Mouse (Mus musculus) adrenal gland, adult 2 months (tissue): ENCODE measurements around the gene Cdh19. TPM values are rescaled to one million over a fixed set of nuclear protein-coding genes. Genes with fewer than 3 reads are reported as not detected.

Source experiments
- DNase-seq: peaks from one replicate; pipeline ENCODE4 v3.0.0; 2021
- long read RNA-seq: library from polyadenylated mRNA; stranded (forward); transcript quantifications from one replicate; pipeline ENCODE4 v2.0.0, GENCODE M21; 2021
- polyA plus RNA-seq: library from polyadenylated mRNA; depleted of rRNA; stranded (reverse); fragments of >200 nt; gene quantifications from 2 replicates; pipeline ENCODE4 v1.2.3, GENCODE M21; 2012; rRNA removed
- total RNA-seq, 2 experiments: library from RNA; stranded (reverse); gene quantifications; 2 replicates each; pipeline ENCODE4 v1.2.3; 2021

Cdh19 gene
- total RNA-seq (1 to 10 TPM; 1.4 to 4.2 TPM), polyA plus RNA-seq (0.07 and 0.08 TPM in 2 replicates)
- long read RNA-seq = 0 reads

DNA sequence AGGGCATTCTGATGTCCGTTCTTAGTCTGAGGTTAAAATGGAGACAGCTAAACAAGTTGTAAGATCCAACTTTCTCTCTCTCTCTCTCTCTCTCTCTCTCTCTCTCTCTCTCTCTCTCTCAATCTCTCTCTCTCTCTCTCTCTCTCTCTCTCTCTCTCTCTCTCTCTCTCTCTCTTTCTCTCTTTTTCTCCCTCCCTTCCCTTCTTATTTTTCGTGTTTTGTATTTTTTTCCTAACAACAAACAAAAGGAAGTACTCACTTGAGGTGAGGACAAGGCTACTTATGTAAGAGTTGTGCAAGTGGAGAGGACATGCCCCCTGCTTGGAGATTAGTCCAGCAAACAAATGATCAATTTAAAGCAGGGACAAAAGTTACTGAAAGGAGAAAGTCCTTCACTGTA, at the start of gene Cdh19:
Gene Cdh19, minus strand, starts transcription at position 101 of the 400 bp plus-strand sequence.
- DNase-seq = no peak

DNA sequence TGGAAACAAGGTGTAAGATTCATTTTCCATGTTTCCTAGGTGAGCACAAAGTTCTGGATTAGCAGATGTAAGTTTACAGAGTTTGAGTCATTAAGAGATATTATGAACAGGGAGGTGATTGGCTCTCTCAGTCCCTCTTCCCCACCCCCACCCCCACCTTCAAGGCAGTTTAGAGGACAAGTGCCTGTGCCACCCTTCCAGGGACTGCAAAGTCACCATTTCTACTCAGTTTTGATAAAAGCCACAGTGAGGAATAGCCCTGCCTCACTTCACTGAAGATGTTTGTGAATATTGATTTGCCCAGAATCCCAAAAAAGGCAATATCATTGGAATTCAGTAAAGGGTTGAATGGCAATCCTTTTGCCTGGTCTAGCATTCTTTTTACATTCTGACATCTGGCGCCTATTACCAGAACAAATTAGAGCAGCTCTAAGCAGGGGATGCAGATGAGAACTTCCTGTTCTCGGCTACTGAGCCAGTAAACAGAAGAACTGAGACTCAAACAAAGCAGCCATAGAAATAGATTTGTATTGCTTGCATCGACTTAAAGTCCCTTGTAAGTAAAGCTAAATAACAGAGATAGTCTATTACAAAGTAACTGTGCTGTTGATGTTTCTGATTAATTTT, 43.2 kb upstream of the Cdh19 start:
- DNase-seq = no peak

DNA sequence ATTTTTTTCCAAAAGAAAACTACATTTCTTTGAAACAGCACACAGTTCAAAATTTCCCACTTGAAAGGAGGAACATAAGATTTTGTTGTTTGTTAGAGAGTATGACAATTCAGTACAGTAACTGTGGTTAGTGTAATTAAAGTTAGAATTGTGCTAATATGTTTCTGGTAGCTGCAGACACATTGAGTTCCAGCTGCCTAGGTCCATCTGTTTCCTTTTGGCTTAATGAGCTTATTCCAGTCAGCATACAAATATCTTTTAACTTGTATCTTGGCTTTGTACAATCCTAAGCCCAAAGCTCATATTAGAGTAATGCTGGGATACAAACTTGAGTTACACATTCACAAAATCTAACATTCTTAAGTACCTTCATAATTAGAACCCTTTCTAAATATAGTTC, 40.3 kb upstream of the Cdh19 start:
- no peak for DNase-seq

DNA sequence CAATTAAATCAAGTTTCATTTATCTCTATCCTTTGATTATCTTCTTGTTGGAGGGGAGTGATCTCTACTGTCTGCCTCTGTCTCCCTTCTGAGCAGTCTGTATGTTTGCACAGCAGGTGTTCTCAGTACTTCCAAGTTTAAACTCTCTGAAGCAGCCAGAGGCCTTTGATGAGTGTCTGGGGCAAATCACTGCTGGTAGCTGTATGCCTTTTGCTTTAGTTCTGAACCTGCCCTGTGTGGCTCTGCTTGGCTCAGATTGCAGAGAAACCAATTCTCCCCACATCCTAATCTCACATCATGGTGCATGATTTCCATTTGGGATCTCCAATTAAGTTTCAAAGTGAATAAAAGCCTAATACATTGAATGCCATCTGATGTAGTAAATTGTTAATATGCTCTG, 12.4 kb upstream of the Cdh19 start:
- DNase-seq = no peak

DNA sequence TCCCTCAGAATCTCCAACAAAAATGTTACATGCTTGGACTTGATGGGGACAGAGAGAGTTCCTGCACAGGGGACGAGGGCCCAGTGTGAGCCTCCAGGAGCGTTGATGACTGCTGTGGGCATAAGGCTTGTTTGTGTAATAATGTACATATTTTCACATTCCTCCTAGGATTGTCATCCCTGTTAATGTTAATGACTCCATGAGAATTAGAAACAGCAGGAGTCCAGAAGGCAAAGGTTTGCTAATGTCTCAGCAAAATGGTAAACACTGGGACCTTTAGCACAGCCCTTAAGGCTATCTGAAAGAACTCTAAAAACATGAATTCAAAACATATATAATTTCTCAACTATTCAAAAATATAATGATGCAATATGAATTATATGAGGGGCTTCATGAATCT, 8.2 kb downstream of the Cdh19 start:
- no peak for DNase-seq

DNA sequence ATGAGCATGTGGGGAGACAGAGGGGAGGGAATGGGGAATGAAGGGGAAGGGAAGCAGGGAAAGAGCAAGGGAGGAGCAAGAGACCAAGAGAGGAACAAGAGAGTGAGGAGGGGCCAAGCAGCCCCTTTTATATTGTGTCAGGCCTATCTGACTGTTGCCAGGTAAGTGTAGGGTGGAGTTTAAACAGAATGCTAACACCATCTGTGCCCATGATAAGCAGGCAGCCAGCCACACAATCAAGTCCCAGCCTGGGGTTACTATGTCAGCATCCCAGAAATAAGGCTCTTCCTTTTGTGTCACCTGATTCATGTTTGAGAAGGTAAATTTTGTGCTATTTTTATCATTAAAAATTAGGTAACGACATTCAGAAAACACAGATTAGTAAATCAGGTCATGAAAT, 67.6 kb downstream of the Cdh19 start:
- DNase-seq = no peak

DNA sequence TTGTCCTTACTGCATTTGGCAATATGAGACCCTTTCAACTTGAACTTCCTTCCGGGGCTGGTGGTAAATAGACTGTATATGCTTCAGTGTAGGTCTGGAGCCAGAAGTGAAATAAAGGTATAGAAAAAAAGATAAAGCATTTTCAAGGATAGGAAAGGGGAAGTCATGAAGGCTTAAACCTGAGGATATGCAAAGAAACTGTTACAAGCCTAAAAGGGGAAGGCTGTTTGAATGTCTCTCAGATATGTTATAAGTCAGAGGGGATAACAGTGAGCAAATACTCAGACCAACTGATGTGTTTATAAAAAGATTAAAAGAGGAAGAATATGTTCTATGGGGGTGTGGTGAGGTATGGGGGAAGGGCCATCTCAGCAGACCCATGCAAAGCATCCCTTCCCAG, 68.2 kb downstream of the Cdh19 start:
- no peak for DNase-seq

DNA sequence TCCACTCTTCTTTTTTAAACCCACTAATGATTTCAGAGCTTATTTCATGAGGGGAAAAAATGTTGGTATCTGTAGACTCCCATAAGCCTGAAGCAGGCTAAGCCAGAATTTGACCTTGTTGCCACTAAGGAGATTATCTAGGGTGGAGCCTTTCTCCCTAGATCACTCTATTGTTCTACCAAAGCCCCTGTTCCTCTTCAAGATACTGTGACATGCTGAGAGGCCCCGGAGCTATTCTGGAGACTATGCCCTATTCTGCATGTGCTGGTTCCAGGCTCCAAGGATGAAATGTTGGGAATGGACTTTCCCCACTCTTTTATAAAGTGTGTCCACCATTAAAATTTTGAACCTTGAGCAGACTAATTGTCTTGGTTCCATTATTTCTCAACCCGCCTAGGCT, 73.1 kb downstream of the Cdh19 start:
- no peak for DNase-seq
